Mouse (Mus musculus): ENCODE data around the gene F8a. TPM values are rescaled to one million over a fixed set of nuclear protein-coding genes. Genes with fewer than 3 reads are reported as not detected.
"Not testable (repeated sequence)": the region's sequence is repeated elsewhere in the genome, so short reads cannot be mapped to it uniquely, and the experiment has no call there.

F8a gene
- polyA plus RNA-seq (2015; fragmentation: Nextera tagmentation; extraction: Ambion mirVana): 33.2 and 35.2 TPM in 2 replicates

GRCm38 (mm10) chrX:73227914-73228605 lies at the start of gene F8a:
Gene F8a (plus strand): TSS chrX:73228291.
- peak within 1 kb of the TSS; percentile 64 for H3K4me2 ChIP-seq
- H3K27me3 ChIP-seq: no peaks in the 10 kb centered on the region
- 22% methylated on average over 33 of the region's 39 CpGs for WGBS
- peak; percentile 98 for ATAC-seq (ENCODE audit: low FRiP score)
- H3K9me3 ChIP-seq: no peaks in the 10 kb centered on the region
- peaks cover 10% of the 10 kb centered on the region for H3K4me1 ChIP-seq (replicated peaks)
- peak within 1 kb of the TSS; percentile 85 for H3K9ac ChIP-seq
- H3K27ac ChIP-seq: peak within 1 kb of the TSS; percentile 95
- peak within 1 kb of the TSS; percentile 61 for H3K4me3 ChIP-seq
- no peaks in the 10 kb centered on the region for H3K36me3 ChIP-seq

GRCm38 (mm10) chrX:73191934-73192333 lies 36.2 kb upstream of the F8a start, which contains the start of gene Xlr3b:
Gene Xlr3b (plus strand): TSS chrX:73192207.
- H3K27ac ChIP-seq; H3K4me1 ChIP-seq (replicated peaks); H3K36me3 ChIP-seq; H3K9ac ChIP-seq; H3K4me2 ChIP-seq; H3K4me3 ChIP-seq; H3K9me3 ChIP-seq; H3K27me3 ChIP-seq: not testable (repeated sequence)
- WGBS: 80% methylated on average over 12 of the region's 12 CpGs
- ATAC-seq (ENCODE audit: low FRiP score): peak; percentile 69

GRCm38 (mm10) chrX:73213819-73214564 lies 14.1 kb upstream of the F8a start, which contains the start of gene Xlr4b:
Gene Xlr4b (plus strand): TSS chrX:73214333.
- WGBS: 80% methylated on average over 12 of the region's 19 CpGs

GRCm38 (mm10) chrX:73225365-73225764 lies 2.7 kb upstream of the F8a start:
- ATAC-seq (ENCODE audit: low FRiP score): no peak
- Histone ChIP-seq H3K36me3 (no peaks in the 10 kb centered on the region), H3K4me3 (no peak overlapping the region), H3K27ac (no peak overlapping the region), H3K4me1 (replicated peaks) (peaks cover 4% of the 10 kb centered on the region), H3K4me2 (no peak overlapping the region), H3K9me3 (no peaks in the 10 kb centered on the region), H3K27me3 (no peaks in the 10 kb centered on the region), H3K9ac (no peak overlapping the region)
- WGBS: 59% methylated on average over 1 of the region's 1 CpGs

More at GRCm38 (mm10) chrX:73213819-73214564, 14.1 kb upstream of the F8a start, which contains the start of gene Xlr4b:
- not testable (repeated sequence) for H3K36me3 ChIP-seq; H3K9ac ChIP-seq; H3K27ac ChIP-seq; H3K27me3 ChIP-seq; H3K4me3 ChIP-seq; H3K4me1 ChIP-seq (replicated peaks); H3K9me3 ChIP-seq; H3K4me2 ChIP-seq; ATAC-seq (ENCODE audit: low FRiP score)

GRCm38 (mm10) chrX:73228606-73229214 lies 619 bp downstream of the F8a start:
- ATAC-seq (ENCODE audit: low FRiP score): peak; percentile 67
- Histone ChIP-seq H3K9ac (peak overlapping the region; percentile 85), H3K4me2 (peak overlapping the region; percentile 64), H3K4me3 (peak overlapping the region; percentile 61), H3K27me3 (no peaks in the 10 kb centered on the region), H3K36me3 (no peaks in the 10 kb centered on the region), H3K9me3 (no peaks in the 10 kb centered on the region), H3K27ac (peak overlapping the region; percentile 95), H3K4me1 (replicated peaks) (peaks cover 10% of the 10 kb centered on the region)
- 19% methylated on average over 41 of the region's 51 CpGs for WGBS

GRCm38 (mm10) chrX:73229288-73229687 lies 1.2 kb downstream of the F8a start:
- Histone ChIP-seq H3K36me3 (no peaks in the 10 kb centered on the region), H3K4me2 (peak overlapping the region; percentile 64), H3K27ac (peak overlapping the region; percentile 95), H3K4me3 (peak overlapping the region; percentile 61), H3K9me3 (no peaks in the 10 kb centered on the region), H3K27me3 (no peaks in the 10 kb centered on the region), H3K9ac (peak overlapping the region; percentile 85), H3K4me1 (replicated peaks) (peaks cover 10% of the 10 kb centered on the region)
- 45% methylated on average over 3 of the region's 3 CpGs for WGBS
- no peak for ATAC-seq (ENCODE audit: low FRiP score)

GRCm38 (mm10) chrX:73242821-73243325 lies 14.8 kb downstream of the F8a start, which contains the start of gene Xlr4c:
Gene Xlr4c (minus strand): TSS chrX:73243130.
- H3K27me3 ChIP-seq; H3K4me1 ChIP-seq (replicated peaks); H3K4me3 ChIP-seq; H3K27ac ChIP-seq; H3K9ac ChIP-seq; H3K4me2 ChIP-seq; ATAC-seq (ENCODE audit: low FRiP score); H3K36me3 ChIP-seq; H3K9me3 ChIP-seq: not testable (repeated sequence)
- WGBS: 90% methylated on average over 14 of the region's 14 CpGs

GRCm38 (mm10) chrX:73262428-73262827 lies 34.3 kb downstream of the F8a start:
- H3K4me2 ChIP-seq; H3K27me3 ChIP-seq; H3K36me3 ChIP-seq; H3K4me1 ChIP-seq (replicated peaks); H3K9me3 ChIP-seq; H3K4me3 ChIP-seq; H3K9ac ChIP-seq; H3K27ac ChIP-seq; ATAC-seq (ENCODE audit: low FRiP score): not testable (repeated sequence)
- 92% methylated on average over 1 of the region's 2 CpGs for WGBS

GRCm38 (mm10) chrX:73265270-73265669 lies 37.2 kb downstream of the F8a start, which contains the start of gene Xlr3c:
Gene Xlr3c (minus strand): TSS chrX:73265390.
- H3K36me3 ChIP-seq; H3K4me2 ChIP-seq; H3K4me1 ChIP-seq (replicated peaks); H3K9ac ChIP-seq; H3K4me3 ChIP-seq; ATAC-seq (ENCODE audit: low FRiP score); H3K27me3 ChIP-seq; H3K27ac ChIP-seq; H3K9me3 ChIP-seq: not testable (repeated sequence)
- WGBS: 89% methylated on average over 14 of the region's 14 CpGs

Other genes with a start within 250 kb of the F8a start
- gene Zfp185, start 241.0 kb upstream of the F8a start, polyA plus RNA-seq (2015; fragmentation: Nextera tagmentation; extraction: Ambion mirVana): 0.96 and 1.5 TPM in 2 replicates
- gene Pnma5, start 191.2 kb upstream of the F8a start, polyA plus RNA-seq (2015; fragmentation: Nextera tagmentation; extraction: Ambion mirVana): not detected in 2 replicates
- 2.3 and 3.0 TPM in 2 replicates for gene Pnma3, start 163.5 kb upstream of the F8a start, polyA plus RNA-seq (2015; fragmentation: Nextera tagmentation; extraction: Ambion mirVana)
- 0.29 and 0.62 TPM in 2 replicates for gene Xlr4a, start 145.8 kb upstream of the F8a start, polyA plus RNA-seq (2015; fragmentation: Nextera tagmentation; extraction: Ambion mirVana)
- gene Xlr3a, start 131.2 kb upstream of the F8a start, polyA plus RNA-seq (2015; fragmentation: Nextera tagmentation; extraction: Ambion mirVana): 3.5 and 5.1 TPM in 2 replicates
- gene Gm14685, start 111.2 kb upstream of the F8a start, polyA plus RNA-seq (2015; fragmentation: Nextera tagmentation; extraction: Ambion mirVana): 0.28 and 0.51 TPM in 2 replicates
- gene Xlr5b, start 79.5 kb upstream of the F8a start, polyA plus RNA-seq (2015; fragmentation: Nextera tagmentation; extraction: Ambion mirVana): not detected in 2 replicates
- 0.21 and 0.44 TPM in 2 replicates for gene DXBay18, start 78.8 kb upstream of the F8a start, polyA plus RNA-seq (2015; fragmentation: Nextera tagmentation; extraction: Ambion mirVana)
- gene Spin2d, start 51.3 kb upstream of the F8a start, polyA plus RNA-seq (2015; fragmentation: Nextera tagmentation; extraction: Ambion mirVana): not detected in 2 replicates
- 18.9 and 23.1 TPM in 2 replicates for gene Xlr3b, start 36.1 kb upstream of the F8a start, polyA plus RNA-seq (2015; fragmentation: Nextera tagmentation; extraction: Ambion mirVana)
- gene Xlr4b, start 14.0 kb upstream of the F8a start, polyA plus RNA-seq (2015; fragmentation: Nextera tagmentation; extraction: Ambion mirVana): 0.44 and 1.1 TPM in 2 replicates
- gene Xlr4c, start 14.8 kb downstream of the F8a start, polyA plus RNA-seq (2015; fragmentation: Nextera tagmentation; extraction: Ambion mirVana): 0.30 and 0.79 TPM in 2 replicates
- gene Xlr3c, start 37.1 kb downstream of the F8a start, polyA plus RNA-seq (2015; fragmentation: Nextera tagmentation; extraction: Ambion mirVana): 0.32 and 0.96 TPM in 2 replicates
- gene Xlr5a, start 64.7 kb downstream of the F8a start, polyA plus RNA-seq (2015; fragmentation: Nextera tagmentation; extraction: Ambion mirVana): not detected in 2 replicates
- not detected in 2 replicates for gene Xlr5c, start 64.7 kb downstream of the F8a start, polyA plus RNA-seq (2015; fragmentation: Nextera tagmentation; extraction: Ambion mirVana)
- not detected in 2 replicates for gene Gm45015, start 108.5 kb downstream of the F8a start, polyA plus RNA-seq (2015; fragmentation: Nextera tagmentation; extraction: Ambion mirVana)
- gene Zfp275, start 114.3 kb downstream of the F8a start, polyA plus RNA-seq (2015; fragmentation: Nextera tagmentation; extraction: Ambion mirVana): 10.6 and 10.9 TPM in 2 replicates
- not detected in 2 replicates for gene Gm18336, start 170.4 kb downstream of the F8a start, polyA plus RNA-seq (2015; fragmentation: Nextera tagmentation; extraction: Ambion mirVana)
- gene Zfp92, start 182.8 kb downstream of the F8a start, polyA plus RNA-seq (2015; fragmentation: Nextera tagmentation; extraction: Ambion mirVana): 0.51 and 0.67 TPM in 2 replicates
- not detected in 2 replicates for gene Trex2, start 207.1 kb downstream of the F8a start, polyA plus RNA-seq (2015; fragmentation: Nextera tagmentation; extraction: Ambion mirVana)
- gene Haus7, start 230.8 kb downstream of the F8a start, polyA plus RNA-seq (2015; fragmentation: Nextera tagmentation; extraction: Ambion mirVana): 73.0 and 73.5 TPM in 2 replicates